Mouse (Mus musculus): Measurements from ENCODE around the gene Ears2. TPM values are rescaled to one million over a fixed set of nuclear protein-coding genes. Genes with fewer than 3 reads are reported as not detected.

The Ears2 gene
- polyA plus RNA-seq, 1 experiment from 2014 or later: 8.3 TPM

GRCm38 (mm10) chr7:122094564-122095330 is 27.7 kb upstream of the Ears2 start:
- 79% methylated on average over 2 of the region's 2 CpGs for WGBS (ENCODE audit: insufficient replicate concordance)
- ATAC-seq (no peak), DNase-seq (no peak)
- Histone ChIP-seq H3K9me3 (ENCODE audit: low read length) (no peaks in the 10 kb centered on the region), H3K9ac (replicated peaks) (no peak overlapping the region), H3K4me1 (ENCODE audit: insufficient read depth) (0 out of 2 replicates have a peak, but pooled peaks cover 2% of the 10 kb centered on the region), H3K4me2 (ENCODE audit: low read depth, low read length) (no peak overlapping the region), H3K4me3 (ENCODE audit: low read depth, low read length) (no peak overlapping the region), H3K27me3 (ENCODE audit: insufficient read depth, low read length) (no peaks in the 10 kb centered on the region), H3K27ac (ENCODE audit: low read depth) (no peak overlapping the region), H3K36me3 (replicated peaks; ENCODE audit: insufficient read depth, low read length) (peaks cover 66% of the 10 kb centered on the region)
- TF ChIP-seq CTCF (IDR thresholded peaks at IDR 0.05; ENCODE audit: low read depth) (peak; percentile 57), EP300 (IDR thresholded peaks at IDR 0.05; ENCODE audit: low read depth) (no peak)

DNA sequence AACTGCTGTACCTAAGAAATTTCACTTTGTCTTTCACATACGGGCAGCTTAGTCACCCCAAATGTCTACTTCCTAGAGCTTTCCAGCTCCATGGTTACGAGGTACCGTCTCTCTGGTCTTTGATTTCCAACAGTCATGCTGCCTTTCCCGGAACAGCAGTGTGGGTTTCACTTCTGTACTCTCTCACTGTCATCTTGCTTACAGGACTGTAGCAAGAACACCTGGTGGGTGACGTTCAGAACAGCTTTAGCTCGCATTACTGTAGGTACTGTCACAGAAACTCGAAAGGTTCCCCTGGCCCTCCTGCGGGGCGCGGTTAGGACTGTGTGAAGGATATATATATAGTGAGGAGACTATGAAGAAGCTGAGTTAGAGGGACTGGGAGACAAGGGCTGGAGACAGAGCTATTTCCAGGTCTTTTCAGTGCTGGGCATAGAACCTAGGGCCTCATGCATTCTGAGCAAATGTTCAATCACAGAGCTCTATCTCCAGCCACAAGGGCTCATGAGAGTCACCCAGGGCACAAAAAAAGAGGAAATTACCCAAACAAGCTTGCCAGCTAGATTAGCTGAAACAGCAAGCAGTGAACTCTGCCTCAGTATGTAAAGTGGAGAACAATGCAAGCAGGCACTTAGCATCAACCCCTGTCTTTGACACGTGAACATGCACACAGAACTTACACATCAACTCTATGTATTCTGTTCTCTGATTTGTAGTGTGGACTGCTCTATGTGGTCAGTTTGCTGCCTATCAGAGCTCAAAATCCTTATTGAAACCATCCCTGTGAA is 20.3 kb upstream of the Ears2 start:
- H3K4me3 ChIP-seq (ENCODE audit: low read depth, low read length): no peak overlapping the region
- ATAC-seq (peak; percentile 27; the same call in 1 of the 2 replicates), DNase-seq (no peak)
- H3K27ac ChIP-seq (ENCODE audit: low read depth): no peak overlapping the region
- 83% methylated on average over 11 of the region's 11 CpGs for WGBS (ENCODE audit: insufficient replicate concordance)
- TF ChIP-seq EP300 (IDR thresholded peaks at IDR 0.05; ENCODE audit: low read depth) (no peak), CTCF (IDR thresholded peaks at IDR 0.05; ENCODE audit: low read depth) (no peak)
- H3K27me3 ChIP-seq (ENCODE audit: insufficient read depth, low read length): no peaks in the 10 kb centered on the region
- no peaks in the 10 kb centered on the region for H3K4me1 ChIP-seq (ENCODE audit: insufficient read depth)
- no peak overlapping the region for H3K4me2 ChIP-seq (ENCODE audit: low read depth, low read length)
- H3K36me3 ChIP-seq (replicated peaks; ENCODE audit: insufficient read depth, low read length): peaks cover 53% of the 10 kb centered on the region
- H3K9ac ChIP-seq (replicated peaks): no peak overlapping the region
- no peaks in the 10 kb centered on the region for H3K9me3 ChIP-seq (ENCODE audit: low read length)

- no peak overlapping the region for H3K4me2 ChIP-seq (ENCODE audit: low read depth, low read length)
- 75% methylated on average over 1 of the region's 1 CpGs for WGBS (ENCODE audit: insufficient replicate concordance)
- no peak overlapping the region for H3K9ac ChIP-seq (replicated peaks)
- TF ChIP-seq EP300 (IDR thresholded peaks at IDR 0.05; ENCODE audit: low read depth) (no peak), CTCF (IDR thresholded peaks at IDR 0.05; ENCODE audit: low read depth) (no peak)
- no peak for ATAC-seq
- H3K4me1 ChIP-seq (ENCODE audit: insufficient read depth): no peaks in the 10 kb centered on the region
- DNase-seq: no peak
- peaks cover 47% of the 10 kb centered on the region for H3K36me3 ChIP-seq (replicated peaks; ENCODE audit: insufficient read depth, low read length)
- H3K27ac ChIP-seq (ENCODE audit: low read depth): no peak overlapping the region
- H3K27me3 ChIP-seq (ENCODE audit: insufficient read depth, low read length): no peaks in the 10 kb centered on the region
- no peak overlapping the region for H3K4me3 ChIP-seq (ENCODE audit: low read depth, low read length)
- H3K9me3 ChIP-seq (ENCODE audit: low read length): no peaks in the 10 kb centered on the region
Observed at GRCm38 (mm10) chr7:122081071-122081470, 14.0 kb upstream of the Ears2 start.

GRCm38 (mm10) chr7:122079798-122080554 is 12.9 kb upstream of the Ears2 start:
- 84% methylated on average over 8 of the region's 8 CpGs for WGBS (ENCODE audit: insufficient replicate concordance)
- Histone ChIP-seq H3K4me3 (ENCODE audit: low read depth, low read length) (no peak overlapping the region), H3K9ac (replicated peaks) (no peak overlapping the region), H3K36me3 (replicated peaks; ENCODE audit: insufficient read depth, low read length) (peaks cover 56% of the 10 kb centered on the region), H3K27me3 (ENCODE audit: insufficient read depth, low read length) (no peaks in the 10 kb centered on the region), H3K4me1 (ENCODE audit: insufficient read depth) (no peaks in the 10 kb centered on the region), H3K27ac (ENCODE audit: low read depth) (no peak overlapping the region), H3K4me2 (ENCODE audit: low read depth, low read length) (no peak overlapping the region), H3K9me3 (ENCODE audit: low read length) (no peaks in the 10 kb centered on the region)
- TF ChIP-seq EP300 (IDR thresholded peaks at IDR 0.05; ENCODE audit: low read depth) (no peak), CTCF (IDR thresholded peaks at IDR 0.05; ENCODE audit: low read depth) (no peak)
- ATAC-seq (no peak), DNase-seq (no peak)

DNA sequence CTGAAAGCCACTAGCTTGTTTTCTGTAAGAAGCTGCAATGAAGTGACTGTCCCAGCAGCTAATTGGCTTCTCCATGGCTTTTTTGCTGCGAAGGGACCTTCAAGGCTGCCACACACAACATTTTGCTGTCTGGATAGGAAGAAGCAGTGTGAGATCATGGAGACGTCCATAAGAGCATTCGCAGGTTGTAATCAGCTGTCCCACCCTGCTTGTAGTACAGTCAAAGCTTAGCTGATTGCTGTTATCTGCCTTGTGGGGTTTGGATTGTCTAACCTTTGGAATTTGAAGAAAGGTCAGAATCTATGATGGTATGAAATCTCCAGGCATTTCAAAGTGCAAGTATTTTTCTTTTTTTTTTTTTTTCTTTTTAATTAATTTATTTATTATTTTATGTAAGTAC is 7.3 kb upstream of the Ears2 start:
- no peak overlapping the region for H3K9ac ChIP-seq (replicated peaks)
- ATAC-seq (no peak), DNase-seq (no peak)
- WGBS (ENCODE audit: insufficient replicate concordance): 60% methylated on average over 3 of the region's 3 CpGs
- no peak overlapping the region for H3K4me3 ChIP-seq (ENCODE audit: low read depth, low read length)
- H3K27ac ChIP-seq (ENCODE audit: low read depth): no peak overlapping the region
- no peak for TF ChIP-seq CTCF (IDR thresholded peaks at IDR 0.05; ENCODE audit: low read depth)
- no peak for TF ChIP-seq EP300 (IDR thresholded peaks at IDR 0.05; ENCODE audit: low read depth)
- no peaks in the 10 kb centered on the region for H3K9me3 ChIP-seq (ENCODE audit: low read length)
- peaks cover 74% of the 10 kb centered on the region for H3K36me3 ChIP-seq (replicated peaks; ENCODE audit: insufficient read depth, low read length)
- H3K4me2 ChIP-seq (ENCODE audit: low read depth, low read length): no peak overlapping the region
- H3K27me3 ChIP-seq (ENCODE audit: insufficient read depth, low read length): no peaks in the 10 kb centered on the region
- H3K4me1 ChIP-seq (ENCODE audit: insufficient read depth): peaks cover 11% of the 10 kb centered on the region
